Mouse (Mus musculus) intestine, embryonic 15.5 days (tissue): ENCODE measurements around the gene Prkcd. TPM values are rescaled to one million over a fixed set of nuclear protein-coding genes. Genes with fewer than 3 reads are reported as not detected.

Experiments
- ATAC-seq: fragments of 200-750 bp; cut with Nextera tagmentation; 2 replicates; pipeline ENCODE4 v1.8.0; 2017; ENCODE audit warnings: moderate TSS enrichment, moderate library complexity
- H3K27ac ChIP-seq: fragments of 300-500 bp; sonication (generic); 2 replicates; pipeline ENCODE4 v1.5.1; 2015; ENCODE audit warnings: mild to moderate bottlenecking, inconsistent platforms
- H3K27me3 ChIP-seq: fragments of 300-500 bp; sonication (generic); replicated peaks from 2 replicates; pipeline ENCODE4 v1.6.1; 2015; ENCODE audit warnings: inconsistent platforms
- H3K36me3 ChIP-seq: fragments of 300-500 bp; sonication (generic); 2 replicates; pipeline ENCODE4 v1.6.1; 2015; ENCODE audit warnings: inconsistent platforms
- H3K4me1 ChIP-seq: fragments of 300-500 bp; sonication (generic); replicated peaks from 2 replicates; pipeline ENCODE4 v1.6.1; 2015; ENCODE audit warnings: inconsistent platforms
- H3K4me2 ChIP-seq: fragments of 300-500 bp; sonication (generic); replicated peaks from 2 replicates; pipeline ENCODE4 v1.6.1; 2015; ENCODE audit warnings: mild to moderate bottlenecking, inconsistent platforms
- H3K4me3 ChIP-seq: fragments of 300-500 bp; sonication (generic); replicated peaks from 2 replicates; pipeline ENCODE4 v1.5.1; 2015; ENCODE audit warnings: inconsistent platforms
- H3K9ac ChIP-seq: fragments of 300-500 bp; sonication (generic); 2 replicates; pipeline ENCODE4 v1.6.1; 2015; ENCODE audit warnings: inconsistent platforms
- H3K9me3 ChIP-seq: fragments of 300-500 bp; sonication (generic); 2 replicates; pipeline ENCODE4 v1.6.1; 2016; ENCODE audit warnings: inconsistent platforms
- WGBS: fragments of 180-500 bp; shearing (Covaris S2); methylation state at CpG from one replicate; pipeline ENCODE4 v1.1.7; 2015; 5-methylcytosine and 5-hydroxymethylcytosine counted together
- polyA plus RNA-seq: library from polyadenylated mRNA; unstranded; fragments of >200 nt; fragmentation: Nextera tagmentation; extraction: Ambion mirVana; gene quantifications from 2 replicates; pipeline ENCODE4 v1.2.1, GENCODE M21; 2015

Prkcd gene
- polyA plus RNA-seq, 1 experiment from 2014 or later = 57.2 TPM

- H3K27ac ChIP-seq = peak overlapping the region; percentile 78
- peak overlapping the region; percentile 9; the same call in 1 of the 2 replicates for H3K4me2 ChIP-seq
- peak; percentile 63 for ATAC-seq
- H3K36me3 ChIP-seq = peaks cover 8% of the 10 kb centered on the region; the same call in 1 of the 2 replicates
- H3K4me3 ChIP-seq = no peak overlapping the region
- H3K4me1 ChIP-seq = peaks cover 27% of the 10 kb centered on the region
- WGBS = 49% methylated on average over 7 of the region's 7 CpGs
- H3K27me3 ChIP-seq = no peaks in the 10 kb centered on the region
- H3K9me3 ChIP-seq = no peaks in the 10 kb centered on the region
- no peak overlapping the region for H3K9ac ChIP-seq
Observed at GRCm38 (mm10) chr14:30594092-30594695, 31.8 kb downstream of the Prkcd start.

DNA sequence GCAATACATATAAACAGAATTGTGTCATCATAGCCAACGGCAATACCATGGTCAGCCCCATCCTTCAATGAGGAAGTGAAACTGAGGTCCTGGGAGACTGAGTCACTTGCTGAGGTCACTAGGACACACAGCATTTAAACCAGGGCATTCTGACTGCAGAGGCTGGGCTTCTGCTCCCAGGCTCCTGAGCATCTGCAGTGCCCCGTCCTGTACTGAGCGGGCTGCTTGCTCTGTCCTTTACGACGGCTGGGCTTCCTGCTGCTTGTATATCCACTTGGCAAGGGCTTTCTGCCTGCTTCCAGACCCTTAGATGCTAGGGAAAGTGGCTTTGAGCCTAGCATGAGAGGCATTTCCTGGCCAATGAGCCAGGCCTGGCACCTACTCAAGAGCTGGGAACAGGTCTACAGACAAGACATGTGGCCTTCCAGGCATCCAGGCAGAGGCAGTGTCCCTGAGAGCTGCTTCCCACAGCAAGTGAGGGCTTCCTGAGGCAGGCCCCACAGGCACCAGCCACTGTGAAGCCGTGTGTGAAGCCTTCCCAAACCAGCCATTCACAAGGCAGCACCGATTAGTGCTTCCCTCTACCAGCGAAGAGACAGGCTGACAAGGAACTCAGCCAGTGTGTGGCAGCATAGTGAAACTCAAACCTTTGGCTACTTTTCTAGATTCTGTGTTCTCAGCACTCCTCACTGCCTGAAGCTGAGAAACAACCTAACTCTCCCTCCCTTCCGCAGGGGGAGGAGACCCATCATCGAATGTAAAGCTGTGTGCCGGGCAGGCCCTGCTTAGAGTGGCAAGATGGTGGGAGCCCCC, 32.5 kb downstream of the Prkcd start:
- no peak overlapping the region for H3K4me3 ChIP-seq
- H3K36me3 ChIP-seq = peaks cover 6% of the 10 kb centered on the region; the same call in 1 of the 2 replicates
- H3K9me3 ChIP-seq = no peaks in the 10 kb centered on the region
- no peaks in the 10 kb centered on the region for H3K27me3 ChIP-seq
- H3K4me2 ChIP-seq = no peak overlapping the region
- no peak overlapping the region for H3K9ac ChIP-seq
- WGBS = 43% methylated on average over 11 of the region's 11 CpGs
- peak overlapping the region; percentile 78 for H3K27ac ChIP-seq
- ATAC-seq = peak; percentile 26
- peaks cover 27% of the 10 kb centered on the region for H3K4me1 ChIP-seq

DNA sequence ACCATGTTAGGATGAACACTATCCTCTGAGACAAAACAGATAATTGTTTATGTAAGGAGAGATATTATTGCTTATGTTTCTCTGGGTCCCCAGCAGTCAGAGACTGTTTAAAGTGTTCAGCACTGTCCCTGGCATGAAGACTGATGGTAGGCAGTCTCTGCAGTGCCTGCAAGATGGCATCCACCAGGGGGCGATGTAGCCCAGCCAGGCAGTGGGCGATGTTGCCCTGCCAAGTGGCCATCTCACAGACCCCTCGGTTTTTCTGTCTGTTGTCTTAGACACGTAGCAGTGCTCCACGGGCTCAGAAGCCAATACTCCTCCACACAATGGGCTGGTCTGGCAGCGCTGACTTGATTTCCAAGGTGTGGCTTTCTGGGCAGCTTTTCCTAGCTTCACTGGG, 34.6 kb downstream of the Prkcd start:
- Histone ChIP-seq H3K9me3 (no peaks in the 10 kb centered on the region), H3K27ac (no peak overlapping the region), H3K9ac (no peak overlapping the region), H3K4me1 (peaks cover 32% of the 10 kb centered on the region), H3K36me3 (0 out of 2 replicates have a peak, but pooled peaks cover 3% of the 10 kb centered on the region), H3K27me3 (no peaks in the 10 kb centered on the region), H3K4me2 (no peak overlapping the region), H3K4me3 (no peak overlapping the region)
- no peak for ATAC-seq
- WGBS = 9% methylated on average over 6 of the region's 6 CpGs

- no peak overlapping the region for H3K4me3 ChIP-seq
- H3K27ac ChIP-seq = no peak overlapping the region
- no peaks in the 10 kb centered on the region for H3K9me3 ChIP-seq
- WGBS = 74% methylated on average over 7 of the region's 7 CpGs
- no peaks in the 10 kb centered on the region for H3K27me3 ChIP-seq
- 0 out of 2 replicates have a peak, but pooled peaks cover 1% of the 10 kb centered on the region for H3K36me3 ChIP-seq
- H3K4me1 ChIP-seq = peaks cover 30% of the 10 kb centered on the region
- ATAC-seq = no peak
- no peak overlapping the region for H3K4me2 ChIP-seq
- H3K9ac ChIP-seq = no peak overlapping the region
Observed at GRCm38 (mm10) chr14:30590918-30591317, 35.1 kb downstream of the Prkcd start.

- no peaks in the 10 kb centered on the region for H3K36me3 ChIP-seq
- H3K4me2 ChIP-seq = no peak overlapping the region
- H3K9me3 ChIP-seq = no peaks in the 10 kb centered on the region
- H3K27me3 ChIP-seq = no peaks in the 10 kb centered on the region
- H3K9ac ChIP-seq = no peak overlapping the region
- ATAC-seq = no peak
- WGBS = 74% methylated on average over 11 of the region's 11 CpGs
- peaks cover 29% of the 10 kb centered on the region for H3K4me1 ChIP-seq
- H3K4me3 ChIP-seq = no peak overlapping the region
- no peak overlapping the region for H3K27ac ChIP-seq
Observed at GRCm38 (mm10) chr14:30590041-30590645, 35.9 kb downstream of the Prkcd start.

- Histone ChIP-seq H3K9me3 (no peaks in the 10 kb centered on the region), H3K27ac (no peak overlapping the region), H3K36me3 (no peaks in the 10 kb centered on the region), H3K4me3 (no peak overlapping the region), H3K27me3 (no peaks in the 10 kb centered on the region), H3K4me2 (no peak overlapping the region), H3K9ac (no peak overlapping the region), H3K4me1 (peaks cover 16% of the 10 kb centered on the region)
- ATAC-seq = no peak
- 30% methylated on average over 7 of the region's 7 CpGs for WGBS
Observed at GRCm38 (mm10) chr14:30586780-30587461, 39.1 kb downstream of the Prkcd start.

GRCm38 (mm10) chr14:30585323-30585722, 40.7 kb downstream of the Prkcd start:
- Histone ChIP-seq H3K27ac (no peak overlapping the region), H3K4me3 (no peak overlapping the region), H3K27me3 (no peaks in the 10 kb centered on the region), H3K9me3 (no peaks in the 10 kb centered on the region), H3K4me2 (no peak overlapping the region), H3K4me1 (peaks cover 16% of the 10 kb centered on the region), H3K9ac (no peak overlapping the region), H3K36me3 (no peaks in the 10 kb centered on the region)
- ATAC-seq = no peak
- WGBS = 67% methylated on average over 5 of the region's 5 CpGs

- H3K9me3 ChIP-seq = no peaks in the 10 kb centered on the region
- H3K27me3 ChIP-seq = no peaks in the 10 kb centered on the region
- no peaks in the 10 kb centered on the region for H3K36me3 ChIP-seq
- no peak overlapping the region for H3K9ac ChIP-seq
- ATAC-seq = no peak
- no peak overlapping the region for H3K4me2 ChIP-seq
- WGBS = 33% methylated on average over 19 of the region's 19 CpGs
- H3K4me1 ChIP-seq = peaks cover 20% of the 10 kb centered on the region
- H3K4me3 ChIP-seq = no peak overlapping the region
- H3K27ac ChIP-seq = no peak overlapping the region
Observed at GRCm38 (mm10) chr14:30584497-30585251, 41.3 kb downstream of the Prkcd start.

- H3K4me3 ChIP-seq = no peak overlapping the region
- H3K9ac ChIP-seq = no peak overlapping the region
- no peaks in the 10 kb centered on the region for H3K27me3 ChIP-seq
- no peak for ATAC-seq
- no peak overlapping the region for H3K27ac ChIP-seq
- no peak overlapping the region for H3K4me2 ChIP-seq
- 40% methylated on average over 2 of the region's 2 CpGs for WGBS
- no peaks in the 10 kb centered on the region for H3K36me3 ChIP-seq
- peaks cover 20% of the 10 kb centered on the region for H3K4me1 ChIP-seq
- no peaks in the 10 kb centered on the region for H3K9me3 ChIP-seq
Observed at GRCm38 (mm10) chr14:30584077-30584476, 41.9 kb downstream of the Prkcd start.

DNA sequence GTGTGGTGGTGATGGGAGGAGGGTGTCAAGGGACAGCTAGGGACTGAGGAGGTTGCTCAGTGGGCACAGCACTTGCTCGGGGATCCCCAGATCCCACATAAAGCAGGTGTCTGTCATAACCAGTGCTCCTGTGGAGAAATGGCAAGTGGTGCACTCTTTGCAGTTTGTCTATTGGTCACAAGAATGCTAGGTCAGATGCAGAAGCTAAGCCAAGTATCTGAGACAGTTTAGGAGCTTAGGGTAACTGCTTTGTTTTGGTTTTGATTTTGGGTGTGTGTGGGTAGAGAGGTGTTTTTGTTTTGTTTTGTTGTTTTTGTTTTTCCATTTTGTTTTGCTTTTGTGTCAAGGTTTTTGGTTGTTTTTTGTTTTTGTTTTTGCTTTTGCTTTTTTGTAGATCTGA, 44.8 kb downstream of the Prkcd start:
- no peak for ATAC-seq
- no peaks in the 10 kb centered on the region for H3K27me3 ChIP-seq
- no peak overlapping the region for H3K9ac ChIP-seq

GRCm38 (mm10) chr14:30579882-30580281, 46.1 kb downstream of the Prkcd start:
- Histone ChIP-seq H3K4me1 (peaks cover 19% of the 10 kb centered on the region), H3K4me2 (no peak overlapping the region), H3K4me3 (no peak overlapping the region), H3K36me3 (peaks cover 4% of the 10 kb centered on the region; the same call in 1 of the 2 replicates), H3K27me3 (no peaks in the 10 kb centered on the region), H3K27ac (0 out of 2 replicates have a peak overlapping the region, but pooled peaks have one; percentile 36), H3K9me3 (no peaks in the 10 kb centered on the region), H3K9ac (no peak overlapping the region)
- WGBS = 25% methylated on average over 5 of the region's 5 CpGs
- ATAC-seq = no peak

More for the DNA sequence above, 44.8 kb downstream of the Prkcd start:
- no peak overlapping the region for H3K4me3 ChIP-seq
- 70% methylated on average over 1 of the region's 1 CpGs for WGBS
- H3K36me3 ChIP-seq = no peaks in the 10 kb centered on the region
- H3K27ac ChIP-seq = no peak overlapping the region
- H3K4me2 ChIP-seq = no peak overlapping the region
- H3K4me1 ChIP-seq = peaks cover 13% of the 10 kb centered on the region
- H3K9me3 ChIP-seq = no peaks in the 10 kb centered on the region
